ENCODE assay signal across 10 mouse cellular contexts in the genomic region with DNA sequence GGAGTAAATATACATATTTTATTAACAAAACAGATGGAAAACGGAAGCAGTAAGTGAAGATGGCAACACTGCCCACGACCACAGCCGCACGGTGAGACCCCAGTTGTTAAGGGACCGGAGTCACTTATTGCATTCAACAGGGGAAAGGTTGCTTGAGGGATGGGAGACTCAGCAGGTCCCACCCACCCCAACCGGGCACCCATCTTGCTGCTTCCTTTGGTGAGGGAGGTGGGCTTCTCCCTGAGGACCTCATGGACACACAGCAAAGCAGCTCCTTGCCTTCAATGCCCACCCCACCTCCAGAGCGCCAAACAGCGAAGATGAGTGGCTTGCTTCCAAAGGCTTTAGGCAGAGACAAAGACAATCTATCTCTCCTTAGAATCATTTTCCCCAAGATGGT. TPM values are rescaled to one million over a fixed set of nuclear protein-coding genes. Genes with fewer than 3 reads are reported as not detected.
DNase-seq lines count a peak whose midpoint lies in the region; ATAC-seq and TF ChIP-seq lines count a peak whose summit lies in the region.
"Had no signal": no experiment of that assay in that cellular context is flagged by ENCODE, and none has a peak within 500 bp of the region (broad histone marks: within the 10 kb centered on the region; RNA-seq: fewer than 3 reads in every experiment).

No protein-coding gene starts in this region.

- H3K4me1 ChIP-seq in heart, embryonic 11.5 days (ENCODE audit: control insufficient read depth, insufficient read depth, low read length) = peaks cover 16% of the 10 kb centered on the region
- H3K4me1 ChIP-seq in E14TG2a.4 (replicated peaks; ENCODE audit: low read depth, low read length) = peaks cover 71% of the 10 kb centered on the region
- H3K4me1 ChIP-seq in embryonic facial prominence, embryonic 15.5 days = peaks cover 40% of the 10 kb centered on the region

- ATAC-seq in heart, embryonic 11.5 days (replicated peaks; ENCODE audit: insufficient number of reproducible peaks, low FRiP score, low TSS enrichment) = no peak
- ATAC-seq in embryonic facial prominence, embryonic 15.5 days (ENCODE audit: insufficient number of reproducible peaks, low FRiP score, low TSS enrichment, low read depth) = no peak
- ATAC-seq: CD4-positive, CD25-positive, alpha-beta regulatory T cell, adult 4 months had no signal

- H3K4me2 ChIP-seq in heart, embryonic 11.5 days = no peak overlapping the region
- H3K4me2 ChIP-seq in embryonic facial prominence, embryonic 15.5 days (replicated peaks) = no peak overlapping the region

- 91% methylated on average over 8 of the region's 8 CpGs for WGBS in heart, embryonic 11.5 days (ENCODE audit: insufficient replicate concordance)
- WGBS in embryonic facial prominence, embryonic 15.5 days = 84% methylated on average over 8 of the region's 8 CpGs

- H3K36me3 ChIP-seq in heart, embryonic 11.5 days (ENCODE audit: control insufficient read depth, insufficient read depth, low read length) = peaks cover 4% of the 10 kb centered on the region
- peaks cover 66% of the 10 kb centered on the region for H3K36me3 ChIP-seq in E14TG2a.4 (ENCODE audit: insufficient read depth, low read length)
- H3K36me3 ChIP-seq in embryonic facial prominence, embryonic 15.5 days = peaks cover 46% of the 10 kb centered on the region

- no peak for TF ChIP-seq CTCF in layer of hippocampus, adult 2 months (conservative IDR thresholded peaks at IDR 0.05)
- TF ChIP-seq CTCF in E14TG2a.4 (conservative IDR thresholded peaks at IDR 0.05; ENCODE audit: low read length) = no peak

- H3K9me3 ChIP-seq in heart, embryonic 11.5 days (replicated peaks; ENCODE audit: control insufficient read depth, low read length) = no peaks in the 10 kb centered on the region
- no peaks in the 10 kb centered on the region for H3K9me3 ChIP-seq in E14TG2a.4 (ENCODE audit: low read length)
- no peaks in the 10 kb centered on the region for H3K9me3 ChIP-seq in embryonic facial prominence, embryonic 15.5 days (replicated peaks)
- H3K9me3 ChIP-seq: lung, embryonic 15.5 days had no signal

- no peak overlapping the region for H3K9ac ChIP-seq in heart, embryonic 11.5 days (ENCODE audit: low read depth, low read length)
- no peak overlapping the region for H3K9ac ChIP-seq in embryonic facial prominence, embryonic 15.5 days

- no peak for DNase-seq in heart, adult 9 months (ENCODE audit: low spot score in 2 of 2)
- no peak for DNase-seq in layer of hippocampus, adult 2 months (ENCODE audit: low spot score in 2 of 2)
- DNase-seq in layer of hippocampus, postnatal 36 days = no peak
- DNase-seq in yolk sac, embryonic 10.5 days (ENCODE audit: low spot score) = no peak
- no peak for DNase-seq in urinary bladder, adult 18-20 months (ENCODE audit: low spot score in 2 of 2)

- H3K4me3 ChIP-seq in heart, embryonic 11.5 days (ENCODE audit: low read depth, low read length) = no peak overlapping the region
- H3K4me3 ChIP-seq in layer of hippocampus, adult 2 months = no peak overlapping the region
- H3K4me3 ChIP-seq in E14TG2a.4 (replicated peaks; ENCODE audit: low read length) = 0 out of 2 replicates have a peak overlapping the region, but pooled peaks have one; percentile 32
- H3K4me3 ChIP-seq in embryonic facial prominence, embryonic 15.5 days (replicated peaks) = no peak overlapping the region

- 0 out of 2 replicates have a peak overlapping the region, but pooled peaks have one; percentile 22 for H3K27ac ChIP-seq in heart, embryonic 11.5 days (ENCODE audit: low read depth, low read length)
- peak overlapping the region; percentile 92 for H3K27ac ChIP-seq in layer of hippocampus, adult 2 months
- H3K27ac ChIP-seq in embryonic facial prominence, embryonic 15.5 days (replicated peaks) = peak overlapping the region; percentile 95

- H3K27me3 ChIP-seq in heart, embryonic 11.5 days (ENCODE audit: control insufficient read depth, insufficient read depth, low read length) = no peaks in the 10 kb centered on the region
- H3K27me3 ChIP-seq in E14TG2a.4 (ENCODE audit: insufficient read depth, low read length) = no peaks in the 10 kb centered on the region
- no peaks in the 10 kb centered on the region for H3K27me3 ChIP-seq in embryonic facial prominence, embryonic 15.5 days
- H3K27me3 ChIP-seq: lung, embryonic 15.5 days had no signal

RNA-seq across cellular contexts. Expression of gene Dtx3, which starts 1.6 kb away (rescaled TPM):
- 82.3 and 83.0 TPM in 2 replicates for polyA plus RNA-seq in heart, embryonic 11.5 days (2014; fragmentation: Nextera tagmentation; extraction: Ambion mirVana)
- total RNA-seq in layer of hippocampus, adult 2 months (2021) = 100 to 1,000 TPM; 227 to 255 TPM
- total RNA-seq in layer of hippocampus, postnatal 36 days (2021) = 100 to 1,000 TPM; 238 TPM
- polyA plus RNA-seq in embryonic facial prominence, embryonic 15.5 days (2015; fragmentation: Nextera tagmentation; extraction: Ambion mirVana) = 152 and 179 TPM in 2 replicates

RNA-seq across cellular contexts. Expression of gene Arhgef25, which starts 7.2 kb away (rescaled TPM):
- polyA plus RNA-seq in heart, embryonic 11.5 days (2014; fragmentation: Nextera tagmentation; extraction: Ambion mirVana) = 17.9 and 18.0 TPM in 2 replicates
- total RNA-seq in layer of hippocampus, adult 2 months (2021) = 100 to 1,000 TPM; 395 to 408 TPM
- 100 to 1,000 TPM; 359 to 363 TPM for total RNA-seq in layer of hippocampus, postnatal 36 days (2021)
- 116 TPM in 2 replicates for polyA plus RNA-seq in embryonic facial prominence, embryonic 15.5 days (2015; fragmentation: Nextera tagmentation; extraction: Ambion mirVana)

RNA-seq across cellular contexts. Expression of gene Pip4k2c, which starts 14.3 kb away (rescaled TPM):
- polyA plus RNA-seq in heart, embryonic 11.5 days (2014; fragmentation: Nextera tagmentation; extraction: Ambion mirVana) = 20.8 and 21.5 TPM in 2 replicates
- total RNA-seq in layer of hippocampus, adult 2 months (2021) = 10 to 100 TPM; 98.0 to 98.6 TPM
- 10 to 100 TPM; 91.1 to 95.7 TPM for total RNA-seq in layer of hippocampus, postnatal 36 days (2021)
- 31.0 and 31.3 TPM in 2 replicates for polyA plus RNA-seq in embryonic facial prominence, embryonic 15.5 days (2015; fragmentation: Nextera tagmentation; extraction: Ambion mirVana)

RNA-seq across cellular contexts. Expression of gene Slc26a10, which starts 16.7 kb away (rescaled TPM):
- 8.4 and 11.8 TPM in 2 replicates for polyA plus RNA-seq in heart, embryonic 11.5 days (2014; fragmentation: Nextera tagmentation; extraction: Ambion mirVana)
- total RNA-seq in layer of hippocampus, adult 2 months (2021) = 10 to 100 TPM; 21.9 to 25.4 TPM
- 10 to 100 TPM; 15.6 to 27.2 TPM for total RNA-seq in layer of hippocampus, postnatal 36 days (2021)
- polyA plus RNA-seq in embryonic facial prominence, embryonic 15.5 days (2015; fragmentation: Nextera tagmentation; extraction: Ambion mirVana) = 1.6 and 1.9 TPM in 2 replicates

RNA-seq across cellular contexts. Expression of gene B4galnt1, which starts 32.1 kb away (rescaled TPM):
- polyA plus RNA-seq in heart, embryonic 11.5 days (2014; fragmentation: Nextera tagmentation; extraction: Ambion mirVana) = 1.6 and 1.8 TPM in 2 replicates
- 100 to 1,000 TPM; 116 to 123 TPM for total RNA-seq in layer of hippocampus, adult 2 months (2021)
- total RNA-seq in layer of hippocampus, postnatal 36 days (2021) = 100 to 1,000 TPM; 115 to 123 TPM
- polyA plus RNA-seq in embryonic facial prominence, embryonic 15.5 days (2015; fragmentation: Nextera tagmentation; extraction: Ambion mirVana) = 11.0 and 12.7 TPM in 2 replicates

Comparison
In these comparisons a context has a peak if more than half of its experiments do, and no peak if none do; other contexts are left out.
1. H3K27ac ChIP-seq: peak in every context shown above with its lines; median percentile 95 in embryonic facial prominence, embryonic 15.5 days; 92 in layer of hippocampus, adult 2 months; 22 in heart, embryonic 11.5 days.